Mouse (Mus musculus): Measurements from ENCODE around the gene Csmd2.

The Csmd2 gene

GRCm38 (mm10) chr4:128141161-128142101 lies 153.8 kb downstream of the Csmd2 start:
- no peak for DNase-seq

- DNase-seq = no peak
Observed at GRCm38 (mm10) chr4:128142279-128142678, 154.6 kb downstream of the Csmd2 start.

GRCm38 (mm10) chr4:128143147-128143546 lies 155.5 kb downstream of the Csmd2 start:
- DNase-seq = no peak

GRCm38 (mm10) chr4:128149524-128149923 lies 161.9 kb downstream of the Csmd2 start:
- no peak for DNase-seq

GRCm38 (mm10) chr4:128152066-128152465 lies 164.4 kb downstream of the Csmd2 start:
- no peak for DNase-seq

GRCm38 (mm10) chr4:128153144-128153543 lies 165.5 kb downstream of the Csmd2 start:
- no peak for DNase-seq

GRCm38 (mm10) chr4:128155226-128155625 lies 167.6 kb downstream of the Csmd2 start:
- no peak for DNase-seq

- DNase-seq = no peak
Observed at GRCm38 (mm10) chr4:128160656-128161055, 173.0 kb downstream of the Csmd2 start.

GRCm38 (mm10) chr4:128170181-128170580 lies 182.5 kb downstream of the Csmd2 start:
- no peak for DNase-seq

- no peak for DNase-seq
Observed at GRCm38 (mm10) chr4:128171233-128171632, 183.6 kb downstream of the Csmd2 start.

GRCm38 (mm10) chr4:128171701-128172100 lies 184.0 kb downstream of the Csmd2 start:
- no peak for DNase-seq

GRCm38 (mm10) chr4:128178974-128179373 lies 191.3 kb downstream of the Csmd2 start:
- DNase-seq = no peak

GRCm38 (mm10) chr4:128179581-128179980 lies 191.9 kb downstream of the Csmd2 start:
- DNase-seq = no peak

GRCm38 (mm10) chr4:128184747-128185146 lies 197.1 kb downstream of the Csmd2 start:
- no peak for DNase-seq

- DNase-seq = no peak
Observed at GRCm38 (mm10) chr4:128194454-128194853, 206.8 kb downstream of the Csmd2 start.

- no peak for DNase-seq
Observed at GRCm38 (mm10) chr4:128217991-128218595, 230.4 kb downstream of the Csmd2 start.

- DNase-seq = no peak
Observed at GRCm38 (mm10) chr4:128224453-128224852, 236.8 kb downstream of the Csmd2 start.

- no peak for DNase-seq
Observed at GRCm38 (mm10) chr4:128227377-128228316, 240.0 kb downstream of the Csmd2 start.

GRCm38 (mm10) chr4:128233458-128233857 lies 245.8 kb downstream of the Csmd2 start:
- no peak for DNase-seq

- DNase-seq = no peak
Observed at GRCm38 (mm10) chr4:128239113-128239512, 251.5 kb downstream of the Csmd2 start.

GRCm38 (mm10) chr4:128241075-128241853 lies 253.6 kb downstream of the Csmd2 start:
- DNase-seq = no peak

GRCm38 (mm10) chr4:128241854-128242356 lies 254.2 kb downstream of the Csmd2 start:
- DNase-seq = no peak

All from liver (tissue).